8 mouse cellular contexts compared by ENCODE assay signal in the genomic region with DNA sequence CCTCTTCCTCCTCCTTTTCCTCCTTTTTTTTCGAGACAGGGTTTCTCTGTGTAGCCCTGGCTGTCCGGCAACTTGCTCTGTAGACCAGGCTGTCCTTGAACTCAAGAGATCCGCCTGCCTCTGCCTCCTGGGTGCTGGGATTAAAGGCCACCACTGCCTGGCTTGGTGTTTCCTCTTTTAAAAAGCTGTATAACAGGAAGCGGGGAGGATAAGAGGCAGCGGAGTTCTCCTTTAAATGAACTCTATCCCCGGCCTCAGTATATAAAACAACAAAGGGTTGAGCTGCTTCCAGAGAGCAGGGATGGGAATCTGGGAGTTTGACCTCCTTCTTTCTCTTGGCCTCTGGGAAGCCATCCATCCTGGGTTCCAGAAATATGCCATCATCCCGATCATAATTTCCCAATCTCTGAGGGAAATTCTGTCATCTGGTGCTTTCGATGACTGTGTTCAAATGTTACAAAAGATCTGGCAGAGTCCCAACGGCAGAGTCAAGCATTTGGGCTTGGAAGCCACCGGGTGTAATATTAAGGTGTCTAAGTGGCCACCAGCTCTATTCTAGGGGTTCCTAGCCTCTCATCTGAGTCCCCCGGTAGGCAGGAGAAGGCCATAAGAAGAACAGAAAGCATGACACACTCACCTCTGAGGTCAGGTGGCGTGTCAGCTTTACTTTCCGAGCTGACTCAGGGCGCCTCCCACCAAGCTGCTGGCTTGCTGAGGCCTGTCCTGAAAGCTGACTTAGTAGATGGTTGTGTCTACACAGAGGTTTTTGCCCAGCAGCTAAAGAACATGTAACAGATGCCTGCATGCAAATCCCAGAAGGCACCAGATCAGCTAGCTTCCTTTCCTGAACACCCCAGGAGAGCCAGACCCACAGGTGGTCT. TPM values are rescaled to one million over a fixed set of nuclear protein-coding genes. Genes with fewer than 3 reads are reported as not detected.
A peak's percentile ranks its signal among the peaks of the same experiment; 100 is the strongest.
DNase-seq lines count a peak whose midpoint lies in the region; TF ChIP-seq lines count a peak whose summit lies in the region.

No protein-coding gene starts in this region.

- H3K27ac ChIP-seq in bone marrow macrophage, adult 2 months (ENCODE audit: insufficient read depth, low read depth, low read length), result peak overlapping the region; percentile 64

- peaks cover 27% of the 10 kb centered on the region for H3K4me1 ChIP-seq in bone marrow macrophage, adult 2 months (ENCODE audit: control insufficient read depth, insufficient read depth, low read length)

- no peak for TF ChIP-seq POLR2A in bone marrow macrophage, adult 2 months (IDR thresholded peaks at IDR 0.05; ENCODE audit: borderline replicate concordance, low read depth, low read length)

- peak; percentile 46 to 69 for DNase-seq in heart, adult 9 months (ENCODE audit: low spot score in 2 of 2)
- no peak for DNase-seq in heart, postnatal 25 days (ENCODE audit: low spot score)
- peak; percentile 76 for DNase-seq in 3T3-L1 (ENCODE audit: low read depth, low spot score)
- DNase-seq in layer of hippocampus, adult 9-11 months, result peak; percentile 29
- DNase-seq in ovary, postnatal 10 days (ENCODE audit: low spot score), result no peak
- DNase-seq in right cerebral cortex, postnatal 14 days, result no peak
- DNase-seq in thymus, postnatal 14 days, result no peak

- intact Hi-C loops in heart, postnatal 25 days (cut with DNase I), result loop anchor here (5.0 kb wide), 1 partner anchor 66 kb away; no protein-coding TSS in a partner anchor

- no peak overlapping the region for H3K4me3 ChIP-seq in bone marrow macrophage, adult 2 months (ENCODE audit: insufficient read depth, low read length)

- no peak for TF ChIP-seq CTCF in bone marrow macrophage, adult 2 months (IDR thresholded peaks at IDR 0.05; ENCODE audit: low read depth, low read length)

RNA-seq across cellular contexts. Expression of gene Srp9, which starts 36.5 kb away (rescaled TPM):
- 10 to 100 TPM; 39.8 to 42.7 TPM for total RNA-seq in heart, postnatal 25 days (2021)
- polyA plus RNA-seq in bone marrow macrophage, adult 2 months (2012; ENCODE audit: insufficient read depth, insufficient read length, missing spikeins), result 81.0 and 100 TPM in 2 replicates

Comparison
In these comparisons a context has a peak if more than half of its experiments do, and no peak if none do; other contexts are left out.
1. DNase-seq: peak in heart, adult 9 months (2 of 2), 3T3-L1 (single experiment) and layer of hippocampus, adult 9-11 months (single experiment); none in heart, postnatal 25 days (single experiment), ovary, postnatal 10 days (single experiment), right cerebral cortex, postnatal 14 days (single experiment) and thymus, postnatal 14 days (single experiment).